Mouse (Mus musculus) liver, postnatal 0 days (tissue): ENCODE data around the gene Kirrel3.

Experiments
- CTCF ChIP-seq: sonication (generic); IDR thresholded peaks from 2 replicates; pipeline ENCODE4 v1.5.1; 2016; ENCODE audit warnings: antibody characterized with exemption, low read depth
- EP300 ChIP-seq: IDR thresholded peaks from 2 replicates; pipeline ENCODE4 v1.6.1; 2016; ENCODE audit warnings: antibody characterized with exemption, low read depth, mild to moderate bottlenecking

- TF ChIP-seq EP300 = no peak
- no peak for TF ChIP-seq CTCF
Measured at GRCm38 (mm10) chr9:34498126-34498525, 12.4 kb downstream of the Kirrel3 start.
